Mouse (Mus musculus) CH12.LX (cell line): ENCODE measurements around the gene Dcst1. TPM values are rescaled to one million over a fixed set of nuclear protein-coding genes. Genes with fewer than 3 reads are reported as not detected.
A peak's percentile ranks its signal among the peaks of the same experiment; 100 is the strongest.

Experiments used
- DNase-seq: peaks from one replicate; pipeline ENCODE4 v3.0.0-alpha.2; 2013; ENCODE audit errors: extremely low read depth
- H3K27ac ChIP-seq: 2 replicates; pipeline ENCODE4 v1.5.1; 2012; ENCODE audit warnings: low read depth, mild to moderate bottlenecking, control low read depth, moderate library complexity; ENCODE audit not compliant: insufficient read depth
- H3K27me3 ChIP-seq: replicated peaks from 2 replicates; pipeline ENCODE3; 2012; ENCODE audit warnings: inconsistent platforms
- H3K36me3 ChIP-seq, 2 experiments: replicated peaks in 1 of 2; 2 replicates each; pipeline versions ENCODE3 to v1.6.1; 2012; ENCODE audit warnings: inconsistent platforms in 1 of 2, low read length in 1 of 2, mild to moderate bottlenecking in 1 of 2, mixed read lengths in 1 of 2, moderate library complexity in 1 of 2; ENCODE audit not compliant: control insufficient read depth in 1 of 2, insufficient read depth in 1 of 2
- H3K4me1 ChIP-seq, 2 experiments: 2 replicates each; pipeline ENCODE4 v1.6.1; 2012; ENCODE audit warnings: inconsistent platforms in 1 of 2, moderate library complexity in 1 of 2; ENCODE audit not compliant: insufficient read depth in 2 of 2, control insufficient read depth in 1 of 2
- H3K4me2 ChIP-seq: 2 replicates; pipeline ENCODE4 v1.6.1; 2012; ENCODE audit warnings: low read depth, mild to moderate bottlenecking, control low read depth; ENCODE audit not compliant: poor library complexity, insufficient read depth, severe bottlenecking
- H3K4me3 ChIP-seq, 3 experiments: fragments of 150-350 bp in 1 of 3; sonication (generic) in 1 of 3; replicated peaks in 1 of 3; 2 replicates each; pipeline versions ENCODE3 to v1.5.1; 2011 to 2012; ENCODE audit warnings: low read depth in 2 of 3, low read length in 2 of 3, mild to moderate bottlenecking in 2 of 3, moderate library complexity in 2 of 3, control low read depth in 1 of 3, improper control_type of control experiment in 1 of 3, inconsistent platforms in 1 of 3, mixed read lengths in 1 of 3; ENCODE audit not compliant: poor library complexity in 1 of 3
- H3K79me2 ChIP-seq: replicated peaks from 2 replicates; pipeline ENCODE4 v1.6.1; 2012; ENCODE audit warnings: mild to moderate bottlenecking, moderate library complexity; ENCODE audit not compliant: control insufficient read depth, poor library complexity, insufficient read depth, severe bottlenecking; ENCODE audit errors: extremely low read depth
- H3K9ac ChIP-seq: 2 replicates; pipeline ENCODE4 v1.6.1; 2012; ENCODE audit warnings: low read depth, mild to moderate bottlenecking, control low read depth, moderate library complexity; ENCODE audit not compliant: insufficient read depth
- H3K9me3 ChIP-seq: replicated peaks from 2 replicates; pipeline ENCODE3; 2012; ENCODE audit warnings: low read length, inconsistent platforms, mixed read lengths
- BHLHE40 ChIP-seq: IDR thresholded peaks from 2 replicates; pipeline ENCODE4 v1.6.1; 2011; ENCODE audit warnings: mild to moderate bottlenecking, low read depth, low read length, improper control_type of control experiment
- CHD1 ChIP-seq: IDR thresholded peaks from 2 replicates; pipeline ENCODE4 v1.6.1; 2012; ENCODE audit warnings: low read depth, low read length, improper control_type of control experiment, inconsistent platforms
- CHD2 ChIP-seq: IDR thresholded peaks from 2 replicates; pipeline ENCODE4 v1.6.1; 2011; ENCODE audit warnings: low read length, improper control_type of control experiment
- CTCF ChIP-seq, 2 experiments: IDR thresholded peaks in 1 of 2; conservative IDR thresholded peaks in 1 of 2; 2 replicates each; pipeline ENCODE4 v1.5.1; 2011 to 2012; ENCODE audit warnings: low read depth in 2 of 2, low read length in 2 of 2, improper control_type of control experiment in 1 of 2, inconsistent platforms in 1 of 2, mild to moderate bottlenecking in 1 of 2, moderate library complexity in 1 of 2
- E2F4 ChIP-seq: IDR thresholded peaks from 2 replicates; pipeline ENCODE4 v1.6.1; 2011; ENCODE audit warnings: low read depth, low read length, improper control_type of control experiment; ENCODE audit not compliant: insufficient replicate concordance
- ELF1 ChIP-seq: IDR thresholded peaks from 2 replicates; pipeline ENCODE4 v1.6.1; 2014; ENCODE audit warnings: low read depth, mild to moderate bottlenecking, inconsistent platforms, low read length, improper control_type of control experiment
- EP300 ChIP-seq: IDR thresholded peaks from 2 replicates; pipeline ENCODE4 v1.6.1; 2011; ENCODE audit warnings: low read length, improper control_type of control experiment
- ETS1 ChIP-seq: conservative IDR thresholded peaks from 2 replicates; pipeline ENCODE4 v1.6.1; 2012; ENCODE audit warnings: low read depth, mild to moderate bottlenecking, inconsistent platforms, low read length, improper control_type of control experiment, moderate library complexity
- GABPA ChIP-seq: IDR thresholded peaks from 2 replicates; pipeline ENCODE4 v1.6.1; 2012; ENCODE audit warnings: low read depth, low read length, improper control_type of control experiment, inconsistent platforms; ENCODE audit not compliant: insufficient replicate concordance
- HCFC1 ChIP-seq: IDR thresholded peaks from 2 replicates; pipeline ENCODE4 v1.6.1; 2012; ENCODE audit warnings: low read depth, mild to moderate bottlenecking, inconsistent platforms, low read length, improper control_type of control experiment
- IRF4 ChIP-seq: IDR thresholded peaks from 2 replicates; pipeline ENCODE4 v1.6.1; 2014; ENCODE audit warnings: low read depth, mild to moderate bottlenecking, inconsistent platforms, low read length, improper control_type of control experiment
- JUN ChIP-seq: IDR thresholded peaks from 2 replicates; pipeline ENCODE4 v1.6.1; 2011; ENCODE audit warnings: low read depth, mild to moderate bottlenecking, low read length, improper control_type of control experiment, moderate library complexity; ENCODE audit not compliant: insufficient read depth
- JUND ChIP-seq: conservative IDR thresholded peaks from 2 replicates; pipeline ENCODE4 v1.6.1; 2011; ENCODE audit warnings: low read depth, low read length, improper control_type of control experiment
- KAT2A ChIP-seq: IDR thresholded peaks from 2 replicates; pipeline ENCODE4 v1.6.1; 2012; ENCODE audit warnings: low read length, improper control_type of control experiment, inconsistent platforms; ENCODE audit not compliant: insufficient replicate concordance
- MAFK ChIP-seq: IDR thresholded peaks from 2 replicates; pipeline ENCODE4 v1.6.1; 2011; ENCODE audit warnings: low read length, improper control_type of control experiment; ENCODE audit not compliant: insufficient replicate concordance
- MAX ChIP-seq: IDR thresholded peaks from 2 replicates; pipeline ENCODE4 v1.6.1; 2011; ENCODE audit warnings: low read length, improper control_type of control experiment
- MAZ ChIP-seq: IDR thresholded peaks from 2 replicates; pipeline ENCODE4 v1.6.1; 2012; ENCODE audit warnings: low read depth, mild to moderate bottlenecking, inconsistent platforms, low read length, improper control_type of control experiment, moderate library complexity
- MEF2A ChIP-seq: IDR thresholded peaks from 2 replicates; pipeline ENCODE4 v1.6.1; 2014; ENCODE audit warnings: low read depth, mild to moderate bottlenecking, inconsistent platforms, low read length, improper control_type of control experiment, borderline replicate concordance
- MXI1 ChIP-seq: IDR thresholded peaks from 2 replicates; pipeline ENCODE4 v1.6.1; 2011; ENCODE audit warnings: mild to moderate bottlenecking, low read depth, low read length, improper control_type of control experiment
- MYC ChIP-seq: IDR thresholded peaks from 2 replicates; pipeline ENCODE4 v1.6.1; 2011; ENCODE audit warnings: low read depth, mild to moderate bottlenecking, improper control_type of control experiment, low read length
- NELFE ChIP-seq: IDR thresholded peaks from 2 replicates; pipeline ENCODE4 v1.6.1; 2011; ENCODE audit warnings: low read depth, low read length, improper control_type of control experiment
- NRF1 ChIP-seq: IDR thresholded peaks from 2 replicates; pipeline ENCODE4 v1.6.1; 2014; ENCODE audit warnings: low read depth, mild to moderate bottlenecking, inconsistent platforms, low read length, improper control_type of control experiment, moderate library complexity
- PAX5 ChIP-seq: IDR thresholded peaks from 2 replicates; pipeline ENCODE4 v1.6.1; 2012; ENCODE audit warnings: low read length, inconsistent platforms, mixed read lengths
- POLR2A ChIP-seq: IDR thresholded peaks from 2 replicates; pipeline ENCODE4 v1.6.1; 2011; ENCODE audit warnings: low read depth, mild to moderate bottlenecking, improper control_type of control experiment, low read length
- POLR2AphosphoS2 ChIP-seq: IDR thresholded peaks from 2 replicates; pipeline ENCODE4 v1.6.1; 2011; ENCODE audit warnings: low read depth, low read length, improper control_type of control experiment
- RAD21 ChIP-seq: IDR thresholded peaks from 2 replicates; pipeline ENCODE4 v1.6.1; 2011; ENCODE audit warnings: low read depth, mild to moderate bottlenecking, low read length, improper control_type of control experiment, moderate library complexity
- RCOR1 ChIP-seq: conservative IDR thresholded peaks from 2 replicates; pipeline ENCODE4 v1.6.1; 2012; ENCODE audit warnings: low read depth, mild to moderate bottlenecking, inconsistent platforms, low read length, improper control_type of control experiment
- SIN3A ChIP-seq: IDR thresholded peaks from 2 replicates; pipeline ENCODE4 v1.6.1; 2012; ENCODE audit warnings: low read length, improper control_type of control experiment, inconsistent platforms
- SMC3 ChIP-seq: IDR thresholded peaks from 2 replicates; pipeline ENCODE4 v1.6.1; 2011; ENCODE audit warnings: low read depth, low read length, improper control_type of control experiment
- TBP ChIP-seq: conservative IDR thresholded peaks from 2 replicates; pipeline ENCODE4 v1.6.1; 2011; ENCODE audit warnings: low read depth, low read length, improper control_type of control experiment
- TCF12 ChIP-seq: IDR thresholded peaks from 2 replicates; pipeline ENCODE4 v1.6.1; 2014; ENCODE audit warnings: low read depth, mild to moderate bottlenecking, inconsistent platforms, low read length, improper control_type of control experiment
- UBTF ChIP-seq: IDR thresholded peaks from 2 replicates; pipeline ENCODE4 v1.6.1; 2012; ENCODE audit warnings: low read depth, mild to moderate bottlenecking, inconsistent platforms, low read length, improper control_type of control experiment, moderate library complexity
- USF1 ChIP-seq: IDR thresholded peaks from 2 replicates; pipeline ENCODE4 v1.6.1; 2014; ENCODE audit warnings: low read depth, mild to moderate bottlenecking, inconsistent platforms, low read length, improper control_type of control experiment
- USF2 ChIP-seq: conservative IDR thresholded peaks from 2 replicates; pipeline ENCODE4 v1.6.1; 2011; ENCODE audit warnings: low read depth, low read length, improper control_type of control experiment
- ZC3H11A ChIP-seq: IDR thresholded peaks from 2 replicates; pipeline ENCODE4 v1.6.1; 2012; ENCODE audit warnings: low read depth, mild to moderate bottlenecking, inconsistent platforms, low read length, improper control_type of control experiment
- ZKSCAN1 ChIP-seq: IDR thresholded peaks from 2 replicates; pipeline ENCODE4 v1.6.1; 2012; ENCODE audit warnings: low read depth, inconsistent platforms, low read length, improper control_type of control experiment, borderline replicate concordance
- ZMIZ1 ChIP-seq: IDR thresholded peaks from 2 replicates; pipeline ENCODE4 v1.6.1; 2012; ENCODE audit warnings: low read depth, mild to moderate bottlenecking, inconsistent platforms, low read length, improper control_type of control experiment
- ZNF384 ChIP-seq: IDR thresholded peaks from 2 replicates; pipeline ENCODE4 v1.6.1; 2012; ENCODE audit warnings: low read depth, low read length, improper control_type of control experiment, inconsistent platforms
- dilution Hi-C: fragments of 300-500 bp; cut with MboI; formaldehyde crosslinking; loops from 2 replicates; pipeline ENCODE4 v1.14.3; 2020; ENCODE audit warnings: low sequenced_read_pairs; ENCODE audit not compliant: extremely low pct_unique_long_range_greater_than_20kb, extremely low pct_ligation_motif_present
- in situ Hi-C: fragments of 300-500 bp; cut with MboI; formaldehyde crosslinking; loops from 3 replicates; pipeline ENCODE4 v1.14.3; 2019; ENCODE audit warnings: low sequenced_read_pairs, low pct_ligation_motif_present, low pct_unique_long_range_greater_than_20kb, mixed read lengths
- polyA plus RNA-seq: library from polyadenylated mRNA; unstranded; fragments of >175 nt; gene quantifications from 2 replicates; pipeline ENCODE4 v1.2.1, GENCODE M21; 2012; ENCODE audit warnings: low read depth; ENCODE audit not compliant: insufficient read length
- total RNA-seq, 2 experiments: library from RNA; depleted of rRNA; stranded (reverse); fragments of 300-350 nt in 1 of 2; fragments of >200 nt in 1 of 2; gene quantifications; 2 replicates each; pipeline ENCODE4 v1.2.3; 2012 to 2014

Dcst1 gene
- total and polyA plus RNA-seq, 3 experiments = 0.04 to 0.10 TPM; not detected in 1

DNA sequence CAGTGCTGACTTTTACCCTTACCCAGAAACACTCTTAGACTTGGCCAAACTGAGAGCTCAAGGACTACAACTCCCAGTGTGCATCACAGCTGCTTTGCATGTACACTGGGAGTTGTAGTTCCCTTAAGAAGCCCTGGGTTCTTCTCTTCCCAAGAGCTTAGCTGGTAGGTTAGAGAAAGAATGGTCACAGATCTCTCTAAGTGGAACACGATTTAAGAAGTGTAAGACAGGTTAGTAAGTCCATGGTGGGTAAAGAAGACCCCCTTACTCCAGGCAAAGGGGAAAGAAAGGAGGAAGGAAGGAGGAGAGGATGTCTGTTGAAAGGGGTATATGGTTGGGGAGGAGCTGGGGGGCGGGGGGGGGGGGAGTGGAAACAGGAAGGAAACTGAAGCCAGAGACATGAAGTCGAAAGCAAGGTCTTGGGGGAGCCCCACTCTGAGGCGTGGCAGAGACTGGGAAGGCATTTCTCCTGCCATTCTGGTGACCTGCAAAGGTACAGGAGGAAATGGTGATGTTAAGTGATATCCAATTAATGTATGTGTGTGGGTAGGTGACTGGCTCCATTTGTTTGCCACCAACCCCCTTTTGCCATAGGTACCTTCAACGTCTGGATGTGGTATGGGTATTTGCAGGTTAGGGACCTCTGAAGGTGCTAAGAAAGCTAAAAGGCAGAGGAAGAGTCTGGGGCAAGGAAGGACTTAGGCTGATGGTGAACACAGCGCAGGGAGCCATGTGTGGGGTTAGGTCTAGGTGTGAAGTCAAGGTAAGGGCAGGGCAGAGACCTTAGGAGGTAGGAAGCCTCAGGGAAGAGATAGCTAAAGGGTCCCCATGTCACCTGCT is 24.1 kb upstream of the Dcst1 start:
- Histone ChIP-seq H3K9ac (peak overlapping the region; percentile 97), H3K4me2 (peak overlapping the region; percentile 79), H3K4me1 (peaks cover 12 to 62% of the 10 kb centered on the region in 2 experiments), H3K79me2 (peaks cover 49% of the 10 kb centered on the region), H3K36me3 (peaks cover 4 to 10% of the 10 kb centered on the region in 2 experiments), H3K9me3 (no peaks in the 10 kb centered on the region), H3K27ac (peak overlapping the region; percentile 99), H3K4me3 (peak overlapping the region; percentile 51 to 59 (median 54)), H3K27me3 (no peaks in the 10 kb centered on the region)
- dilution Hi-C loops = no loop called here
- in situ Hi-C loops = no loop called here
- TF ChIP-seq MYC (peak; percentile 11; the same call in 1 of the 2 replicates), ZNF384 (no peak), MAZ (peak; percentile 86), POLR2AphosphoS2 (no peak), ZMIZ1 (peak; percentile 29; the same call in 1 of the 2 replicates), MXI1 (peak; percentile 79), MEF2A (peak; percentile 51; the same call in 1 of the 2 replicates), ELF1 (peak; percentile 64), NRF1 (no peak; the same call in 1 of the 2 replicates), ETS1 (no peak), E2F4 (no peak), NELFE (peak; percentile 31; the same call in 1 of the 2 replicates), HCFC1 (peak; percentile 100), RCOR1 (0 out of 2 replicates have a peak, but pooled peaks have one; percentile 8), SIN3A (peak; percentile 39; the same call in 1 of the 2 replicates), UBTF (no peak), CHD2 (no peak; the same call in 1 of the 2 replicates), USF2 (no peak), KAT2A (peak; percentile 99), RAD21 (no peak), MAFK (no peak), JUN (no peak), JUND (no peak), SMC3 (no peak), POLR2A (peak; percentile 68), ZKSCAN1 (no peak), TCF12 (peak; percentile 48; the same call in 1 of the 2 replicates), BHLHE40 (0 out of 2 replicates have a peak, but pooled peaks have one; percentile 22), CHD1 (no peak; the same call in 1 of the 2 replicates), ZC3H11A (no peak), CTCF (conservative IDR thresholded peaks at IDR 0.05 in 1 of 2, IDR thresholded peaks at IDR 0.05 in 1 of 2; ENCODE audit: low read depth in 2 of 2, low read length in 2 of 2) (no peak), MAX (no peak), USF1 (no peak), PAX5 (no peak), TBP (0 out of 2 replicates have a peak, but pooled peaks have one; percentile 54), IRF4 (no peak), GABPA (peak; percentile 78; the same call in 1 of the 2 replicates), EP300 (no peak; the same call in 1 of the 2 replicates)
- peak; percentile 81 for DNase-seq
